Mouse (Mus musculus) CH12.LX (cell line): ENCODE results near the gene Jmjd1c.

Experiments
- CHD2 ChIP-seq: IDR thresholded peaks from 2 replicates; pipeline ENCODE4 v1.6.1; 2011; ENCODE audit warnings: low read length, improper control_type of control experiment
- CTCF ChIP-seq, 2 experiments: IDR thresholded peaks in 1 of 2; conservative IDR thresholded peaks in 1 of 2; 2 replicates each; pipeline ENCODE4 v1.5.1; 2011 to 2012; ENCODE audit warnings: low read depth in 2 of 2, low read length in 2 of 2, improper control_type of control experiment in 1 of 2, inconsistent platforms in 1 of 2, mild to moderate bottlenecking in 1 of 2, moderate library complexity in 1 of 2
- EP300 ChIP-seq: IDR thresholded peaks from 2 replicates; pipeline ENCODE4 v1.6.1; 2011; ENCODE audit warnings: low read length, improper control_type of control experiment
- MAX ChIP-seq: IDR thresholded peaks from 2 replicates; pipeline ENCODE4 v1.6.1; 2011; ENCODE audit warnings: low read length, improper control_type of control experiment
- MAZ ChIP-seq: IDR thresholded peaks from 2 replicates; pipeline ENCODE4 v1.6.1; 2012; ENCODE audit warnings: low read depth, mild to moderate bottlenecking, inconsistent platforms, low read length, improper control_type of control experiment, moderate library complexity
- NRF1 ChIP-seq: IDR thresholded peaks from 2 replicates; pipeline ENCODE4 v1.6.1; 2014; ENCODE audit warnings: low read depth, mild to moderate bottlenecking, inconsistent platforms, low read length, improper control_type of control experiment, moderate library complexity
- POLR2A ChIP-seq: IDR thresholded peaks from 2 replicates; pipeline ENCODE4 v1.6.1; 2011; ENCODE audit warnings: low read depth, mild to moderate bottlenecking, improper control_type of control experiment, low read length

- TF ChIP-seq CHD2, result no peak
- no peak for TF ChIP-seq POLR2A
- TF ChIP-seq NRF1, result no peak
- no peak for TF ChIP-seq MAX
- TF ChIP-seq CTCF (conservative IDR thresholded peaks at IDR 0.05 in 1 of 2, IDR thresholded peaks at IDR 0.05 in 1 of 2; ENCODE audit: low read depth in 2 of 2, low read length in 2 of 2), result no peak
- no peak for TF ChIP-seq MAZ
- no peak for TF ChIP-seq EP300
These were observed 81.0 kb downstream of the Jmjd1c start for GRCm38 (mm10) chr10:67176932-67177331.
